Mouse (Mus musculus): ENCODE measurements around the gene Shc1. TPM values are rescaled to one million over a fixed set of nuclear protein-coding genes. Genes with fewer than 3 reads are reported as not detected.

Shc1 gene
- polyA plus RNA-seq, 1 experiment: 86.3 TPM

DNA sequence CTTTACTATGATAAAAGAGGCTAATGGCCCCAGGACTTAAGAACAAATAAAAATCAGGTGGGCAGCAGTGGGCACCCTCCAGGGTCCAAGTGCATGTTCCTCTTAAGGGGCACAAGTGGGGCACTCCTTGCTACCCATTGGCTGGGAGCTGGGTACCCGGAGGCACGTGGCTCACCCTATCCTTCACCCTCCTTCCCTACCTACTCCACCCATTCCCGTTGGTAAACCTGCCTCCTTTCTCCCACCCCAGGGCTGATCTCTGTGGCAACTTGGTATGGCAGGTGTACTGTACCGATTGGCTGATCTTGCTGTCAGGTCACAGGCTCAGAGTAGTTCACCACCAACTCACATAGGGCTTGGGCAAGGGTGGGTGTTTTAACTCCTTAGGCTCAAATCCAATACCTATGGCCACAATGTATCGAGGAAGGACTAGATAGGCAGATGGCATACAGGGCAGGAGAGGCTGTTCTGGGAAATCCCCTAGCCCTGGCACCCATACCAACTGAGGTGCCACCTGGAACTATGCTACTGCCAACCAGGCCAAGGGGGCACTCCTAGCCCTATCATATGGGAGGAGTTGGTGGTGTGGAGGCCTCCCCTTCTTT is 34.5 kb upstream of the Shc1 start:
- no peak overlapping the region for H3ac ChIP-seq (ENCODE audit: control insufficient read depth, insufficient read length, low read depth)
- H3K4me3 ChIP-seq (ENCODE audit: insufficient read depth, poor library complexity, severe bottlenecking): no peak overlapping the region
- peaks cover 37% of the 10 kb centered on the region for H3K79me2 ChIP-seq (ENCODE audit: control insufficient read depth, insufficient read depth)
- H3K79me3 ChIP-seq (ENCODE audit: low read depth): peaks cover 2% of the 10 kb centered on the region
- peaks cover 14% of the 10 kb centered on the region for H3K36me3 ChIP-seq (ENCODE audit: control insufficient read depth, insufficient read depth)
- H3K27me3 ChIP-seq (ENCODE audit: control insufficient read depth, insufficient read depth, insufficient read length): no peaks in the 10 kb centered on the region
- TF ChIP-seq MYOD1 (IDR thresholded peaks at IDR 0.05; ENCODE audit: control insufficient read depth, insufficient read length, low read depth) (no peak), USF1 (IDR thresholded peaks at IDR 0.05; ENCODE audit: low read depth) (no peak), CTCF (IDR thresholded peaks at IDR 0.05; ENCODE audit: control insufficient read depth, insufficient read depth, insufficient read length) (no peak), MYOG (IDR thresholded peaks at IDR 0.05; ENCODE audit: control insufficient read depth, extremely low read depth, insufficient read length) (no peak), MAX (IDR thresholded peaks at IDR 0.05) (no peak), FOSL1 (IDR thresholded peaks at IDR 0.05; ENCODE audit: insufficient read depth, low read length, poor library complexity, severe bottlenecking) (no peak), CEBPB (IDR thresholded peaks at IDR 0.05; ENCODE audit: low read depth) (no peak)

DNA sequence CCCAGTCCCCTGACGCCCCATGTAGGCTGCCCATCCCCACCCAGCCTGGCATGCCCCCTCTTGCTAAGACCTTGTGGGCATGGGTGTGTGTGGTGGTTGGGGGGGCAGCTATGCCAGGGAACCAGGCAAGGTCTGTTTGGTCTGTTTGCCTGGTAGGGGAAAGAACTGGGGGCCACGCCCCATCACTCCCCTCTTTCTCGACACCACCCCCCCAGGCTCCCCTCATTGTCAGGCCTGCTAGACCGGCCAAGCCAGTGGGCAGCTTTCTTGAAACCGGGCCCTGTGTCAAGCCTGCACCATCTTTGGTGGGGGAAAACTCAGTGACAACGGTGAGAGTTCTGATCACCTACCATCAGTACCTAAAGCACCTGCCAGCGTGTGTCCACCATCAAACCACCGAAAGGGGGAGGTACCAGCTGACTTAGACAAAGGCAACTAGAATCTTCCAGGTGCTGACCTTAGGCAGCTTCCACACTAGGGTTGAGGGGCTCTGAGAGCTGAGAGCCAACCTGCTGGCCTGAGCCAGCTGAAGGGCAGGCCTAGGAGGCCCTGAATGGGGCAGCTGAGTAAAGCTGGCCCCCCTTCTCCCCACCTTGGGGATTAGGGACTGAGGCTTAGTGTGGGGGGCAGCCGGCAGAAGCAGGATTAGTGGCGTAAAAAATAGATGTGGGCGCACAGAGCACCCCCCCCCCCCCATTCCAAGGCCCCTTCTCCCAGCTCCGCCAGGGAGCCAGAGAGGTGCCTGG is 33.7 kb upstream of the Shc1 start:
- TF ChIP-seq FOSL1 (IDR thresholded peaks at IDR 0.05; ENCODE audit: insufficient read depth, low read length, poor library complexity, severe bottlenecking) (no peak), USF1 (IDR thresholded peaks at IDR 0.05; ENCODE audit: low read depth) (no peak), MYOD1 (IDR thresholded peaks at IDR 0.05; ENCODE audit: control insufficient read depth, insufficient read length, low read depth) (no peak), MYOG (IDR thresholded peaks at IDR 0.05; ENCODE audit: control insufficient read depth, extremely low read depth, insufficient read length) (no peak), CEBPB (IDR thresholded peaks at IDR 0.05; ENCODE audit: low read depth) (no peak), MAX (IDR thresholded peaks at IDR 0.05) (no peak), CTCF (IDR thresholded peaks at IDR 0.05; ENCODE audit: control insufficient read depth, insufficient read depth, insufficient read length) (no peak)
- Histone ChIP-seq H3K4me3 (ENCODE audit: insufficient read depth, poor library complexity, severe bottlenecking) (no peak overlapping the region), H3ac (ENCODE audit: control insufficient read depth, insufficient read length, low read depth) (no peak overlapping the region), H3K36me3 (ENCODE audit: control insufficient read depth, insufficient read depth) (peaks cover 7% of the 10 kb centered on the region), H3K79me2 (ENCODE audit: control insufficient read depth, insufficient read depth) (peaks cover 45% of the 10 kb centered on the region), H3K27me3 (ENCODE audit: control insufficient read depth, insufficient read depth, insufficient read length) (no peaks in the 10 kb centered on the region), H3K79me3 (ENCODE audit: low read depth) (peaks cover 4% of the 10 kb centered on the region)

DNA sequence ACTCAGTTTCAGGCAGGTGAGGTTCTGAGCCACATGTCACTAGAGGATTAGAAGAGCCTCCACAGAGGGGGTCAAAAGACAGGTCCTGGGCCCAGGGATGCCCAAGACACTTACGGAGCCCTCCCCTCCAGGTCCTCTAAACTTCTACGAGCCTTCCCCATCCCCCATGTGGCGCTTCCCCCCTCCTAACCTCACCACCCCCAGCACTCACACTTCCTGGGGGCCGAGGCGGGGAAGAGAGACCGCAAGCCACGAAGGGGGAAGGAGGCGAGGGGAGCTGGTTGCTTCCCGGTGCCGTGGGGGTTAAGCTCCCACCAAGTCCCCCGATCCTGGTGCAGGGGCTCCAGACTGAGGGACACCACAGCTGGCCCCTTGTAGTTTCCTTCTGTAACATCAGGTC is 32.8 kb upstream of the Shc1 start:
- H3K36me3 ChIP-seq (ENCODE audit: control insufficient read depth, insufficient read depth): peaks cover 6% of the 10 kb centered on the region
- no peaks in the 10 kb centered on the region for H3K27me3 ChIP-seq (ENCODE audit: control insufficient read depth, insufficient read depth, insufficient read length)
- peaks cover 4% of the 10 kb centered on the region for H3K79me3 ChIP-seq (ENCODE audit: low read depth)
- H3K4me3 ChIP-seq (ENCODE audit: insufficient read depth, poor library complexity, severe bottlenecking): no peak overlapping the region
- no peak overlapping the region for H3ac ChIP-seq (ENCODE audit: control insufficient read depth, insufficient read length, low read depth)
- peaks cover 54% of the 10 kb centered on the region for H3K79me2 ChIP-seq (ENCODE audit: control insufficient read depth, insufficient read depth)
- TF ChIP-seq MAX (IDR thresholded peaks at IDR 0.05) (no peak), CTCF (IDR thresholded peaks at IDR 0.05; ENCODE audit: control insufficient read depth, insufficient read depth, insufficient read length) (no peak), MYOG (IDR thresholded peaks at IDR 0.05; ENCODE audit: control insufficient read depth, extremely low read depth, insufficient read length) (no peak), USF1 (IDR thresholded peaks at IDR 0.05; ENCODE audit: low read depth) (no peak), FOSL1 (IDR thresholded peaks at IDR 0.05; ENCODE audit: insufficient read depth, low read length, poor library complexity, severe bottlenecking) (no peak), MYOD1 (IDR thresholded peaks at IDR 0.05; ENCODE audit: control insufficient read depth, insufficient read length, low read depth) (no peak), CEBPB (IDR thresholded peaks at IDR 0.05; ENCODE audit: low read depth) (no peak)

DNA sequence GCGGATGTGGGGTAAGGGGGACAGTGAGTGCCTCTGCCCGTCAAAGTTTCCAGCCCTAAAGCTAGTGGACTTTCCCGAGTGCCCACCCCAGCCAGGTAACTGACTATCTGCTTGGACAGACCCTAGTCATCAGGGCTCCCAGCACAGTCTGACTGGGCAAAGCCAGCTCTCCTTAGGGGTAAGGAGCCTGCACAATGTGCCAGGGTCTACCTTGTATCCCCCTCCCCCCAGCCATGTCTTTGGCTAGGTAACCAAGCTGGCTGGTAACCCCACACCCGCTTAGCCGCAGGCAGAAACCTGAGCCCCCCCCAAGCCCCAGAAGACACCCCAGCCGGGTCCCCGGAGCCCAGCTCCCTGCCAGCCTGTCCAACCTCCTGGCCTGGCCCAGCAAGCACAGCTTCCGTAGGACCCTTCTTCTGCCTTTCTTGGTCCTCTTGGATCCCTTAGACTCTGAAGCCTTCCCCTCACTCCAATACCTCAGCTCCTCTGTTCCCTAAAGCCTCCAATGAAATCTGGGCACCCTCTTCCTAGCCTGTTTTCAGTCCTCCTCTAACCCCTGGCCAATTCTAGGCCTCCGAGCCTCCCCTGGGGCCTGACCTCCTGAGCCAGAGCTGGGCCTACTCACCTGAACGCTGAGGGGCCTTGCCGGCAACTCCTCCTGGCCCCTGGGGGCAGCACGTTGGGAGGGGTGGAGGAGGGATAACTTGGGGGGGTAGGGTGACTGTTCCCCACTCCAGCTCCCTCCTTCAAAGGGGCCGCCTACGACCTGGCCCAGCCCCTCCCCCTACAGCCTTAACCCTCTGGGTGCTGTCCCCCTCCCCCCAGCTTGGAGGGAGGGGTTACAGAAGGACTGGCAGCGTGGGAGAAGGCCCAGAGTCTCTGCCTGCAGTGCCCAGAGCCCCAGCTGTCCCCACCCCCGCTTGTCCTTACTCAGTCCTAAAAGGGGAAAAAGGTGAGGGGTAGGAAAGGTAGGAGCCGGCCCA is 31.5 kb upstream of the Shc1 start:
- TF ChIP-seq USF1 (IDR thresholded peaks at IDR 0.05; ENCODE audit: low read depth) (no peak), MYOG (IDR thresholded peaks at IDR 0.05; ENCODE audit: control insufficient read depth, extremely low read depth, insufficient read length) (no peak), FOSL1 (IDR thresholded peaks at IDR 0.05; ENCODE audit: insufficient read depth, low read length, poor library complexity, severe bottlenecking) (no peak), CEBPB (IDR thresholded peaks at IDR 0.05; ENCODE audit: low read depth) (no peak), CTCF (IDR thresholded peaks at IDR 0.05; ENCODE audit: control insufficient read depth, insufficient read depth, insufficient read length) (no peak), MYOD1 (IDR thresholded peaks at IDR 0.05; ENCODE audit: control insufficient read depth, insufficient read length, low read depth) (no peak), MAX (IDR thresholded peaks at IDR 0.05) (no peak)
- Histone ChIP-seq H3ac (ENCODE audit: control insufficient read depth, insufficient read length, low read depth) (no peak overlapping the region), H3K79me3 (ENCODE audit: low read depth) (peaks cover 4% of the 10 kb centered on the region), H3K4me3 (ENCODE audit: insufficient read depth, poor library complexity, severe bottlenecking) (no peak overlapping the region), H3K36me3 (ENCODE audit: control insufficient read depth, insufficient read depth) (no peaks in the 10 kb centered on the region), H3K27me3 (ENCODE audit: control insufficient read depth, insufficient read depth, insufficient read length) (no peaks in the 10 kb centered on the region), H3K79me2 (ENCODE audit: control insufficient read depth, insufficient read depth) (peaks cover 67% of the 10 kb centered on the region)

DNA sequence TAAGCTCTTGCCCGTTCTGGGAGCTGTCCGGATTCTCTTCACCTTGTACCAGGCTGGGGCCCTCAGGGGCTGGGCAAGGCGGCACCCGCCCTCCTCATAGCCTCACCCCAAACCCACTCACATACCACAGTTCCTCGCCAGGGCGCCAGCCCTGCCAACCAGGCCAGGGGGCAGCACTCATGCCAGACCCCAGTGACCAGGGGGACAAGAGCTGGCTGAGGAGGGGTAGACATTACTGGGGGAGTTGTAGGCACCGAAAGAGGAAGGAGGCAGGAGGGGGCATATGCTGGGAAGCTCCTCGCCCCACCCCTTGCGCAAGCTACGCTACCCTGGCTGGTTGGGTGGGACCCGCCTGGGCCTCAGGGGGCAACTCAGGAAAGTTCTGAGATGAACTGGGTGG is 30.6 kb upstream of the Shc1 start:
- no peak overlapping the region for H3ac ChIP-seq (ENCODE audit: control insufficient read depth, insufficient read length, low read depth)
- H3K79me3 ChIP-seq (ENCODE audit: low read depth): peaks cover 4% of the 10 kb centered on the region
- no peak overlapping the region for H3K4me3 ChIP-seq (ENCODE audit: insufficient read depth, poor library complexity, severe bottlenecking)
- TF ChIP-seq MYOG (IDR thresholded peaks at IDR 0.05; ENCODE audit: control insufficient read depth, extremely low read depth, insufficient read length) (no peak), FOSL1 (IDR thresholded peaks at IDR 0.05; ENCODE audit: insufficient read depth, low read length, poor library complexity, severe bottlenecking) (no peak), MAX (IDR thresholded peaks at IDR 0.05) (no peak), CTCF (IDR thresholded peaks at IDR 0.05; ENCODE audit: control insufficient read depth, insufficient read depth, insufficient read length) (no peak), USF1 (IDR thresholded peaks at IDR 0.05; ENCODE audit: low read depth) (no peak), CEBPB (IDR thresholded peaks at IDR 0.05; ENCODE audit: low read depth) (no peak), MYOD1 (IDR thresholded peaks at IDR 0.05; ENCODE audit: control insufficient read depth, insufficient read length, low read depth) (no peak)
- H3K79me2 ChIP-seq (ENCODE audit: control insufficient read depth, insufficient read depth): peaks cover 75% of the 10 kb centered on the region
- no peaks in the 10 kb centered on the region for H3K27me3 ChIP-seq (ENCODE audit: control insufficient read depth, insufficient read depth, insufficient read length)
- H3K36me3 ChIP-seq (ENCODE audit: control insufficient read depth, insufficient read depth): no peaks in the 10 kb centered on the region
